Mouse (Mus musculus) Patski (cell line): ENCODE results near the gene Kif6. TPM values are rescaled to one million over a fixed set of nuclear protein-coding genes. Genes with fewer than 3 reads are reported as not detected.

Experiments used
- ATAC-seq: fragments of 100-300 bp; one replicate; pipeline ENCODE4 v1.8.0; 2021
- CTCF ChIA-PET: fragments of 350-600 bp; sonication (Branson Sonifier 250); formaldehyde crosslinking; loops from one replicate; lab custom pipeline; 2022; ENCODE audit warnings: inconsistent platforms; lab: Charles Lee
- POLR2A ChIA-PET: fragments of 350-600 bp; sonication (Branson Sonifier 250); formaldehyde crosslinking; loops from one replicate; lab custom pipeline; 2022; ENCODE audit warnings: antibody characterized with exemption, inconsistent platforms; lab: Charles Lee
- DNase-seq: peaks from one replicate; pipeline ENCODE4 v3.0.0-alpha.2; 2011; ENCODE audit warnings: low read depth, low spot score
- H3K27me3 ChIP-seq: fragments of 371-371 bp; one replicate; pipeline ENCODE4 v1.5.1; 2021
- CTCF ChIP-seq: fragments of 100-300 bp; IDR thresholded peaks from one replicate; pipeline ENCODE4 v1.5.1; 2021
- in situ Hi-C: fragments of 300-500 bp; cut with MboI; formaldehyde crosslinking; loops from 3 replicates; pipeline ENCODE4 v1.11.1; 2018; ENCODE audit warnings: low pct_unique_long_range_greater_than_20kb, mixed read lengths
- polyA plus RNA-seq: library from polyadenylated mRNA; unstranded; gene quantifications from one replicate; pipeline ENCODE4 v1.2.3, GENCODE M21; 2021

Gene Kif6
- polyA plus RNA-seq, 1 experiment from 2014 or later = 3.2 TPM

DNA sequence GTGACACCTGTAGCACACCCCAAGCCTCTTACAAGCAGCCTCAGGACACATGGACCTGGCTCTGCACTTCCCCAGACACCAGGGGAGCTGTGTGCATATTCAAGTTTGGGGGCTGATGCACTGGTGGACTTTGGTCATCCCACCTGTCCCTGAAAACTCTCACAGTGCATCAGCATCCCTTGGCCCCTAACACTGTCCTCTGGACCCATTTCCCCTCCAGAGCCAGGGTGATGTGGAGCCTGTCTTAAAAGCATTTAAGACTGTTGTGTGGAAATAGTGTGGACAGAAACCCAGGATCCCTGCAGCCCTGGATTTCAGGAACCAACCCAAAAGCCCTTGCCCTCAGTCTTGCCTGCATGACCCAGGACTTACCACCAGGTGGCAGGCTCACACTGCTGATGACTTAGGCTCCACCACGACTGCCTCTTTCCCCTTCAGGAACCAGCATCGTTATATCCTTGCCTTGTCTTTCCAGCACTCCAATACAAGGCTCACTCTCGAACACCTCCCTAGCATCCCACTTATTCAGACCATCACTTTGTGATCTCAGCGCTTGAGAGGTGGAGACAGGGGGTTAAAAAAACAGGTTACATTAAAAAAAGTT lies 320.8 kb downstream of the Kif6 start:
- TF ChIP-seq CTCF = peak; percentile 81
- DNase-seq (no peak), ATAC-seq (peak; percentile 52)
- in situ Hi-C loops = loop anchor here (10.0 kb wide), 2 partner anchors 299 to 859 kb away; no protein-coding TSS in a partner anchor
- ChIA-PET POLR2A (interaction anchor here (0.6 kb wide), 1 partner anchor 390 kb away, joined by 5 read pairs; no protein-coding TSS in a partner anchor), CTCF (no interaction called here)
- H3K27me3 ChIP-seq = peaks cover 39% of the 10 kb centered on the region

DNA sequence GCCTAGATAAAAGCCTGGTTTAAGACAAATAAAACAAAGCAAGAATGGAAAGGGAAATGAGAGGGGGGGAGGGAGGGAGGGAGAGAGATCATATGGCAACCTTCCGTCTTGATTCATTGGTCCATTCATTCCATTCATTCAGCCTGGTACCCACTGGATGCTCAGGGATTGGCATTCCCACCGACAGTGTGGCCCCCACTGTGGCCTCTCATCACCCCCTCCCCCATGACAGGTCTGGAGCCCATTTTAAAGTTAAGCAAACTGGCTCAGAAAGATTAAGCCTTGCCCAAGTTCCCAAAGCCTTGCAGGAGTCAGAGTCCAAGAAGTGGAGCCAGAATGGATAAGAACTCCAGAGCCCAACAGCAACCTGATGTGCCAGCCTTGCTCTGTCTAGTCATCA lies 321.3 kb downstream of the Kif6 start:
- ATAC-seq = no peak
- ChIA-PET CTCF (no interaction called here), POLR2A (no interaction called here)
- in situ Hi-C loops = loop anchor here (10.0 kb wide), 2 partner anchors 299 to 859 kb away; no protein-coding TSS in a partner anchor
- no peak for TF ChIP-seq CTCF
- no peak for DNase-seq
- peaks cover 34% of the 10 kb centered on the region for H3K27me3 ChIP-seq

DNA sequence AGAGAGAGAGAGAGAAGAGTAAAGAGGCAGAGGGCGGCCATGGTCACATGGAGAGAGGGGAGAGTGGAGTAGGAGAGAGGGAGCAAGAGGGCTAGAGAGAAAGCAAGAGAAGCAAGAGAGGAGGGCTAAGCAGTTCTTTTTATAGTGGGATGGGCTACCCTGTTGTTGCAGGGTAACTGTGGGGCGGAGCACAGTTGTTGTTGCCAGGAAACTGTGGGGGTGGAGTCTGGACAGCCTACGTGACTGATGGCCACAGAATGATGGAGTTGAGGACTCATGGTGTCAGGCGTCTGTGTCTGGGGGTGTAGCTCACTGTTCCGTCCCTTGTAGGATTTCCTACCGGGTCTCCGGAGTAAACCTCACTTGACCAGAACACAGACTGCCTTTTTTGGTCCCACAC lies 324.2 kb downstream of the Kif6 start:
- ATAC-seq = no peak
- DNase-seq = no peak
- POLR2A ChIA-PET = no interaction called here
- in situ Hi-C loops = loop anchor here (10.0 kb wide), 2 partner anchors 296 to 856 kb away; no protein-coding TSS in a partner anchor
- TF ChIP-seq CTCF = no peak
- H3K27me3 ChIP-seq = peaks cover 13% of the 10 kb centered on the region
- CTCF ChIA-PET = no interaction called here

DNA sequence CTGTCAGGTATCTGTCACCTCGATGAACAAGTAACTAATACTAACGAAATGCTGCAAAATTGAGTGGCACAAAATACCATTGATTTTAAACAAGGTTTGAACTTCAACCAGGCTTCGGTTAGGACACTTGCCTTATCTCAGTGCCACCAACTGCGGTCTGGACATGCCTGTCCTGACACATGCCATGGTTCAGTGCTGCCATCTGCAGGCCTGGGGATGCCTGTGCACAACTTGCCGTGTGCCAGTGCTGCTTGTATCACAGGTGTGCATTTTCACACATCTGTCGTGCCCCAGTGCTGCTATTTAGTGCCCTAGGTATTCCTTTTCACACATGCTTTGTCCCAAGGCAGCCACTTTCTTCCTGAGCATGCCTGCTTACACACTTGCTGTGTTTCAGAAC lies 327.7 kb downstream of the Kif6 start:
- no peak for ATAC-seq
- ChIA-PET POLR2A (no interaction called here), CTCF (no interaction called here)
- no peak for DNase-seq
- TF ChIP-seq CTCF = peak; percentile 53
- in situ Hi-C loops = no loop called here
- H3K27me3 ChIP-seq = no peaks in the 10 kb centered on the region

DNA sequence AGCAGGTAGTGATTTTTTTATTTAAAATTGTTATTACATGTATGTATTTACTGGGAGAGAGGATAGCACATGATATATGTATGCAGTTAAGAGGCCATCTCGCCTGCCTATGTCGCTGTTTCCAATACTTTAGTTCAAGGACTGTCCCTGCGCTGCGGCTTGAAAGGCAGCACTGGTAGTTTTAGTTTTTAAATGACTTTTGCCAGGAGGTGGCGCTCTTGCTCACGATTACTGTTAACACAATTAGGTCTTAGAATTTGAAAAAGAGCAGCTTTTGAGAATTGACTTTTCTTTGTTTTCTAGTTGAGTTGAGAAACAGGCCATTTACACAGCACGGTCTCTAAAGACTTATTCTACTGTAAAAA lies 336.5 kb downstream of the Kif6 start:
- in situ Hi-C loops = loop anchor here (25.0 kb wide), 1 partner anchor 1011 kb away; no protein-coding TSS in a partner anchor
- peaks cover 14% of the 10 kb centered on the region for H3K27me3 ChIP-seq
- ChIA-PET CTCF (interaction anchor here (0.7 to 1.7 kb wide), 3 partner anchors 10 to 177 kb away, joined by 3 to 4 read pairs (median 3); no protein-coding TSS in a partner anchor), POLR2A (no interaction called here)
- ATAC-seq = no peak
- TF ChIP-seq CTCF = peak; percentile 69
- no peak for DNase-seq

DNA sequence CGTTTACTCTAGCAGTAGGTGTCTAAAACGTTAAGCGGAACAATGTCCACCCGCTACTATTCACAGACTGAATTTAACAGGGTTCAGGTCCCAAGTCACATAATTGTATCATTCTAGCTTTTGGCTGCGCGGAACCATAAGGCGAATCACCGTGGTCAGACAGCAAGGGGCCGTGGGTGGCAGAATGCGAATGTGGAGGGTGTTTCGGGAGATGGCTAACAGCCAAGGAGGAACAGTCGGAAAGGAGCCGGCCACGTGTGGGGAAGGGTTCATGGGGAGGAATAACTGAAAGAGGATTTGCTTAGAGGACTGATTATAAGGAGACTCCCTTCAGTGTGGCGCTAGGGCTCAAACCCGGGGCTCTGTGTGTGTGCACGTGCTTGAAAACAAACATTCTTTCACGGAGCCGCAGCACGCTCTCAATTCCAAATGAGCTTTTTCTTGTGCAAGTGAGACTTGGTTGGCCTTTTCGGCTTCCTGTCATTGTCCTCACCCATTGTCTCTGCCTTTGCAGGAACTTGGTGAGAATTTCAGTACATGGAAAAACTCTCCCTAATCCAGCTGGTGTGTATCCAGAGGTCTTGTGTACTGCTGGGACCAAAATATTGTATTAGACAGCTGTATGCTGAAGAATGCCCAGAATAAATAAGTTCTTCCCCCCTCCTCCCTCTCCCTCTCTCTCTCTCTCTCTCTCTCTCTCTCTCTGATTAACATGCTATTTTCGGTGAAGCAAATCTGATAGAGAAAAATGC lies 337.1 kb downstream of the Kif6 start:
- ChIA-PET CTCF (interaction anchor here (0.7 to 1.7 kb wide), 3 partner anchors 9 to 176 kb away, joined by 3 to 4 read pairs (median 3); no protein-coding TSS in a partner anchor), POLR2A (no interaction called here)
- ATAC-seq = no peak
- no peak for TF ChIP-seq CTCF
- in situ Hi-C loops = loop anchor here (25.0 kb wide), 1 partner anchor 1010 kb away; no protein-coding TSS in a partner anchor
- no peak for DNase-seq
- H3K27me3 ChIP-seq = peaks cover 19% of the 10 kb centered on the region

DNA sequence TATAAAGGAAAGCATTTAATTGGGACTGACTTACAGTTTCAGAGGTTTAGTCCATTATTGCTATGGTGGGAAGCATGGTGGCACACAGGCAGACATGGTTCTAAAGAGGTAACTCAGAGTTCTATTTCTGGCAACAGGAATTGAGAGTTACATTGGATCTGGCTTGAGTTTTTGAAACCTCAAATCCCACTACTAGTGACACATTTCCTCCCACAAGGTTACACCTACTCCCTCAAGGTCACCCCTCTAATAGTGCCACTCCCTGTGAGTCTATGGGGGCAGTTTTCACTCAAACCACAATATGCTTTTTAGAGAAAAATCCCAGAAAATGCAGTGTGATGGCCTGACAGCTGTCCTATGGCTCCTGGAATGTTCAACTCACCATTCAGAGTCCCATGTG lies 344.1 kb downstream of the Kif6 start:
- in situ Hi-C loops = loop anchor here (25.0 kb wide), 1 partner anchor 1003 kb away; no protein-coding TSS in a partner anchor
- ChIA-PET POLR2A (no interaction called here), CTCF (no interaction called here)
- H3K27me3 ChIP-seq = peaks cover 16% of the 10 kb centered on the region
- DNase-seq (no peak), ATAC-seq (no peak)
- no peak for TF ChIP-seq CTCF

Other genes with a start within 250 kb of the Kif6 start
- 33.9 TPM for gene Mocs1, start 186.8 kb upstream of the Kif6 start, polyA plus RNA-seq
- 2.4 TPM for gene Daam2, start 50.8 kb upstream of the Kif6 start, polyA plus RNA-seq